Mouse (Mus musculus) limb, embryonic 10.5 days (tissue): ENCODE results near the gene Cit. TPM values are rescaled to one million over a fixed set of nuclear protein-coding genes. Genes with fewer than 3 reads are reported as not detected.

Experiments used
- DNase-seq: peaks from one replicate; pipeline ENCODE4 v3.0.0-alpha.2; 2017; ENCODE audit warnings: low spot score
- H3K27ac ChIP-seq: fragments of 300-500 bp; sonication (generic); 2 replicates; pipeline ENCODE4 v1.5.1; 2016; ENCODE audit warnings: mild to moderate bottlenecking
- H3K27me3 ChIP-seq: fragments of 300-500 bp; sonication (generic); 2 replicates; pipeline ENCODE4 v1.6.1; 2016; ENCODE audit warnings: low read depth, mild to moderate bottlenecking; ENCODE audit not compliant: poor library complexity, severe bottlenecking
- H3K36me3 ChIP-seq: fragments of 300-500 bp; sonication (generic); 2 replicates; pipeline ENCODE4 v1.6.1; 2016; ENCODE audit warnings: mild to moderate bottlenecking, moderate library complexity
- H3K4me1 ChIP-seq: fragments of 300-500 bp; sonication (generic); 2 replicates; pipeline ENCODE4 v1.6.1; 2016
- H3K4me3 ChIP-seq: fragments of 300-500 bp; sonication (generic); 2 replicates; pipeline ENCODE4 v1.5.1; 2016; ENCODE audit warnings: mild to moderate bottlenecking, moderate library complexity
- H3K9me3 ChIP-seq: fragments of 300-500 bp; sonication (generic); replicated peaks from 2 replicates; pipeline ENCODE4 v1.6.1; 2016; ENCODE audit warnings: mild to moderate bottlenecking
- WGBS: fragments of 180-500 bp; shearing (Covaris S2); methylation state at CpG from one replicate; pipeline ENCODE4 v1.1.7; 2016; 5-methylcytosine and 5-hydroxymethylcytosine counted together
- polyA plus RNA-seq: library from polyadenylated mRNA; unstranded; fragments of >200 nt; fragmentation: Nextera tagmentation; extraction: Ambion mirVana; gene quantifications from 2 replicates; pipeline ENCODE4 v1.2.1, GENCODE M21; 2016

The Cit gene
- polyA plus RNA-seq, 1 experiment from 2014 or later = 39.4 TPM

DNA sequence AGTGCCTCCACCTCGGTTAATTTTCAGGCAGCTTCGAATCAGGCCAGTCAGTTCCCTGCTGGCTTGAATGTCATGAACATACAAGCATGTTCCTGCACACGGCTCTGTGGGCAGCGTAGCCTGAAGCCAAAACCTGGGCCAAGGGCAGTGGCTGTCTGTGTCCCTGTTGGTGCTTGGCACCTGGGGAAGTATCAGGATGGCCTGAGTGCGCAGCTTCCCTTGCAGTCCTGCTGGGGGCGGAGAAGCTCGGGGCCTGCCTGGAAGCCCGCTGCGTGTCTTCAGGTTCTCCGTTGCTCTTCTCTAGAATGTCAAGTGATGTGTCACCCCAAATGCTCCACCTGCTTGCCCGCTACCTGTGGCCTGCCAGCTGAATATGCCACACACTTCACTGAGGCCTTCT is 140.0 kb downstream of the Cit start:
- H3K4me3 ChIP-seq = no peak overlapping the region
- H3K36me3 ChIP-seq = peaks cover 93% of the 10 kb centered on the region
- H3K9me3 ChIP-seq = no peaks in the 10 kb centered on the region
- no peaks in the 10 kb centered on the region for H3K4me1 ChIP-seq
- DNase-seq = no peak
- 98% methylated on average over 11 of the region's 11 CpGs for WGBS
- no peaks in the 10 kb centered on the region for H3K27me3 ChIP-seq
- H3K27ac ChIP-seq = no peak overlapping the region

DNA sequence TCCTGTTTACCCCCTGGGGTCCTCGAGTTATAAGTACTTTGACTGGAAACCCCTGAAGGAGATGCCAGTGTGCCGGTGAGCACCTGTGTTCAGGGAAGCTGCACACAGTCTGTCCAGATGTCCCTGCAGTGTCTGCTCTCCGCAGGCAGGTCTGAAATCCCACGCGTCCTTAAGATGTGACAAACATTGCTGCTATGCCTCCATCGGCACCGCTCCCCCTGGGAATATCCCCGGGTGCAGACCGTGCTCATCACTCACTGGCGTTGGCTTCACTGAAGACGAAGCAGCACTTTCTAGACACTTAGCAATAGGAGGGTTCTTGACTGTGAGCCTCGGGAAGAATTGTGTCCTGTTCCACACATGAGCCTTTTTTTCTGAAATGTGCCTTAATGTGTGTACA is 142.2 kb downstream of the Cit start:
- H3K4me3 ChIP-seq = no peak overlapping the region
- no peaks in the 10 kb centered on the region for H3K27me3 ChIP-seq
- H3K9me3 ChIP-seq = no peaks in the 10 kb centered on the region
- peaks cover 95% of the 10 kb centered on the region for H3K36me3 ChIP-seq
- no peaks in the 10 kb centered on the region for H3K4me1 ChIP-seq
- 93% methylated on average over 12 of the region's 12 CpGs for WGBS
- H3K27ac ChIP-seq = no peak overlapping the region
- no peak for DNase-seq

DNA sequence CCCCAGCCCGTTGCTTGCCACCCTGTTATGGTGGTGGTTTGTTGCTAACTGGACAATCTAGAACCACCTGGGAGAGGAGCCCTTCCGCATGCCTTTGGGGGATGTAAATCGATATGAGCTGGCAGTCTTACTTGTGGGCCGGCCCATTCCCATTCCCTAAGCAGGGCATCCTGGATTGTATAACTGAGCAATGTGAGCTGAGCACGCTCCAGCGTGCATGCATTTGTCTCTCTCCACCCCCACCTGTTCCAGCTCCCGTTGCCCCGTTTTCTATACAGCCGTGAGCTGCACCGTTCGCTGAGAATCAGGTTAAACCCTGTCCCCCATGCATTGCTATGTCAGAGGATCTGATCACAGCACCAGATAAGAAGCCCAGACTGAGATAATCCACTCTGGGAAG is 146.6 kb downstream of the Cit start:
- H3K9me3 ChIP-seq = no peaks in the 10 kb centered on the region
- no peaks in the 10 kb centered on the region for H3K27me3 ChIP-seq
- DNase-seq = no peak
- no peaks in the 10 kb centered on the region for H3K4me1 ChIP-seq
- 92% methylated on average over 11 of the region's 11 CpGs for WGBS
- H3K4me3 ChIP-seq = no peak overlapping the region
- H3K27ac ChIP-seq = no peak overlapping the region
- peaks cover 90% of the 10 kb centered on the region for H3K36me3 ChIP-seq

DNA sequence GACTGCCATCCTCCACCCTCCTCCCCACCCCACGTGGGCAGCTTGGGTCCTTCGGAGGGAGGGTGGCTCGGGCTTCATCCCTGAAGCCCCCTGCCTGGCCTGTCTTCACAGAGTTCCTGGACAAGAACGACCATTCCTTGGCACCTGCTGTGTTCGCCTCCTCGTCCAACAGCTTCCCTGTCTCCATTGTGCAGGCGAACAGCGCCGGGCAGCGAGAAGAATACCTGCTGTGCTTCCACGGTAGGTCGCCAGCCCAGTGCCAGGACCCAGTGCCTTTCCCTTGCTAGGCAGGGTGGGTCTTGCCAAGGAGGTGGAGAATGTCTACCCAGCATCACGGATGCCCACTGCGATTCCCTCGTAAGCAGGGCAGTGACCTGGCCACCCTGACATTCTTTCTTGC is 149.0 kb downstream of the Cit start:
- WGBS = 95% methylated on average over 15 of the region's 15 CpGs
- no peaks in the 10 kb centered on the region for H3K9me3 ChIP-seq
- DNase-seq = no peak
- H3K27ac ChIP-seq = no peak overlapping the region
- H3K4me1 ChIP-seq = no peaks in the 10 kb centered on the region
- H3K27me3 ChIP-seq = no peaks in the 10 kb centered on the region
- H3K4me3 ChIP-seq = no peak overlapping the region
- peaks cover 87% of the 10 kb centered on the region for H3K36me3 ChIP-seq

DNA sequence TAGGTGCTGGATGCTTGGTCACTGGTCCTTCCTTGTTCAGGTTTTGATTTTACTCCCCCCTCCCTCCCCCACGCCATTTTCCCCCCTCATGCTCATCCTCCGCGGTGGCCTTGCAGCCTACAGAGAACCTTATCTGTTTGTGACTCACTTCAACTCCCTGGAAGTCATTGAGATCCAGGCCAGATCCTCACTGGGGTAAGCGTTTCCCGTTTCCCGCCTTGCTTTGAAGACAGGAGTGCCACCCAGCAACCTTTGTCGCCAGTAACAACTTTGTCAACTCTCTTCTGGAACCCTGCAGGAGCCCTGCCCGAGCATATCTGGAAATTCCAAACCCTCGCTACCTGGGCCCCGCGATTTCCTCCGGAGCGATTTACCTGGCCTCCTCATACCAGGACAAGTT is 152.3 kb downstream of the Cit start:
- DNase-seq = no peak
- H3K9me3 ChIP-seq = no peaks in the 10 kb centered on the region
- peaks cover 81% of the 10 kb centered on the region for H3K36me3 ChIP-seq
- 78% methylated on average over 13 of the region's 13 CpGs for WGBS
- no peaks in the 10 kb centered on the region for H3K27me3 ChIP-seq
- H3K4me1 ChIP-seq = no peaks in the 10 kb centered on the region
- H3K4me3 ChIP-seq = no peak overlapping the region
- H3K27ac ChIP-seq = no peak overlapping the region

DNA sequence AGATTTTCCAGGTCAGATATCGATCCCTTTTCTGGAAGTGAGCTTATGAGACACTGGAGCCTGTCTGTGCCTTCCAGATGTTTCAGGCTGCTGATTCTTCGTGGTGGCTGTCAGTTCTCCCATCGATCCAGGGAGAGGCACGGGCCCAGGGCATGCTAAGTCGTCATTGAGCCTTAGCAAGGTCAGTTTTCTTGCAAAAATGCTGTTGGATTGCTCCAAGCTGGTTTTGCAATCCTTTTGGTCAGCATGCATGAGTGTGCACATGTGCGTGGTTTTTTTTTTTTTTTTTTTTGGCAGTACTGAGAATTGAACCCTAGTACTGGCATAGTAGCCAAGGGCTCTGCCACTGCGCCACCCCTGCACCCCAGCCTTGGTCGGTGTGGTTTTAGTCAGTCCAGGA is 158.1 kb downstream of the Cit start:
- Histone ChIP-seq H3K4me3 (no peak overlapping the region), H3K4me1 (peaks cover 6% of the 10 kb centered on the region), H3K27me3 (no peaks in the 10 kb centered on the region), H3K36me3 (peaks cover 60% of the 10 kb centered on the region), H3K27ac (no peak overlapping the region), H3K9me3 (no peaks in the 10 kb centered on the region)
- no peak for DNase-seq
- WGBS = 91% methylated on average over 8 of the region's 8 CpGs

DNA sequence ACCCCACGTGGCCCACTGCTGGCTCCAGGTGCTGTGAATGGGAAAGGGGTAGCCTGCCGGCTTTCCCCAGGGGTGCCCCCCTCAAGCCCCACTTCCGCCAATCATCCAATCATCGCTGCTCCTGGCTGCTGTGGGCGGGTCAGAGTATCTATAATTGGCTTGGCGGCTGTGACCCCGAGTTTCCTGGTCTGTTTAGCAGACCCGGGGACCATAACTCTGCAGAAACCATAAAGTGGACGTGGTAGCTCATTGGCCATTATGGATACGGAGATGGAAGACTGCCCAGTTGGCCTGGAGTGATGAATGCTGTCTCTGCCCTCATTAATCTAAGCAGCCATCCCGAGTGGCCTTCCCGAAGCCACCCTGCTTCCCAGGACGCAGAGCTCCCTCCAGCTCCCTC is 158.7 kb downstream of the Cit start:
- Histone ChIP-seq H3K4me1 (peaks cover 6% of the 10 kb centered on the region), H3K27ac (no peak overlapping the region), H3K9me3 (no peaks in the 10 kb centered on the region), H3K4me3 (no peak overlapping the region), H3K36me3 (peaks cover 57% of the 10 kb centered on the region), H3K27me3 (no peaks in the 10 kb centered on the region)
- WGBS = 39% methylated on average over 13 of the region's 13 CpGs
- no peak for DNase-seq

DNA sequence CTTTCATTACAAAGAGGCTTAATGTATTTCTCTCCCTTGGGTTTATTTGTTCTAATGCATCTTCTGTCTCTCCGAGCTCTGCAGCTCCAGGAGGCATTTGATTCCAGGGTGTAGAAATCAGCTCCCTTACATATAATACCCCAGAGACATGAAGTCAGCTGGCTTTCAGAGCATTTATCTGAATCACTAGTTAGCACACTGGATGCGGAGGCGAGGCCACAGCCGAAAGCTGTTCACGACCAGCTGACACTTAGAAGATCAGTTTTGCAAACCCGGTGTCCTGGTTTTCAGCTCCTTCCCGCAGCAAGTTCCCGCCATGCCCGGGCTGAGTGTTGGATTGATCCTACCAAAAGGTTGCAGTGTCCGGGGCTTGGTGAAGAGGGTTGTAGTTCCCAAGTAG is 159.2 kb downstream of the Cit start:
- H3K27me3 ChIP-seq = no peaks in the 10 kb centered on the region
- no peak for DNase-seq
- peaks cover 55% of the 10 kb centered on the region for H3K36me3 ChIP-seq
- H3K4me3 ChIP-seq = no peak overlapping the region
- H3K9me3 ChIP-seq = no peaks in the 10 kb centered on the region
- no peak overlapping the region for H3K27ac ChIP-seq
- peaks cover 6% of the 10 kb centered on the region for H3K4me1 ChIP-seq
- 93% methylated on average over 10 of the region's 10 CpGs for WGBS

DNA sequence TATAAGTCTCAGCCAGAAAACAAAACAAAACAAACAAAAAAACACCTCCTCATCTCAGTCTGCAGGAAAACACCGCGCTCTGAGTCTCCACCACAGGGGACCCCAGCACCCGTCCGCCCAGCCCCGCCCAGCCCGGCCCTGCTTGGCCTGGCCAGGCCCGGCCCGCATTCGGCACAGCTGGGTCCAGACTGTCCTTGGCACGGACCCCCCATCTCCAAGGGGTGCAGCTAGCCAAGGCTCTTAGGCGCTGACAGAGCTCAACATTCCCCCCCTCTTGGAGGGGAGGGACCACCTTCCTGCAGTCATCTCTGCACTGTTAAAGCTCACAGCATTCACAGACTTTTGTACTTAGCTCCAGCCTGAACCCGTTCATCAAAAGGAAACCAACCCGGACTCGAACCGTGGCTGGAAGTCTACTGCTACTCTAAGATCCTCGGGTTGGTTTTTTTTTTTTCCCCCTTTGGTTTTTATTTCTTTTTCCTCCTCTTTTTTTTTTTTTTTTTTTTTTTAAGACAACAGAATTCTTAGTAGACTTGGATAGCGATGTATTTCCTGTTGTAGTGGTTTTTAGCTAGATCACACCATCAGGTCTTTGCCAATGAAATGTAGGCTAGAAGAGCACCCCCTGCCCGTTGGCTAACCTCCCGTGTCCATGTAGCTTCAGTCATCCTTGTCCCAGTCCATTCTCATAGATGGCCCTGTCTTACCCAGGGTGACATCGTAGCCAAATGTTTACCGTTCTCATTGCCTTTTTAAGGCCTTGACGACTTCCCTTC is 161.4 kb downstream of the Cit start:
- no peak overlapping the region for H3K4me3 ChIP-seq
- no peaks in the 10 kb centered on the region for H3K27me3 ChIP-seq
- 67% methylated on average over 22 of the region's 22 CpGs for WGBS
- H3K4me1 ChIP-seq = peaks cover 6% of the 10 kb centered on the region
- H3K27ac ChIP-seq = no peak overlapping the region
- no peak for DNase-seq
- H3K36me3 ChIP-seq = peaks cover 33% of the 10 kb centered on the region
- H3K9me3 ChIP-seq = no peaks in the 10 kb centered on the region

DNA sequence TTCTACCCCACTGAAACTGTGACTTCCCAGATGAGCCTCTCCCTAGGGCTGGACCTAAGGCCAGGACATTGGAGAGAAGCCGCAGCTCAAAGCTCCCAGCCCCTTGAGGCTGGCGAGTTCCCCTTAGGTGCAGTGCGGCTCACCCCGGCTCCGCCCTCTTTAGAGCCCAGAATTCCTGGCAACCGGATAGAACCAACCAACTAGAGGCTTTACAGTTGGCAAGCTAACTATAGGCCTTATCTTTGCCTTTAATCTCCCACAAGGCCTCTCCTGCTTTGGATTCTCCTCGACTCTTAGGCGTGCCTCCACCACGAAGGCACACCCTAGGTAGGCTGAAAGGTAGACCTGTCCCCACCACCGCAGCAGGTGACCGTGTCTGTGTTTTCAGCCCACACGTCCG is 162.6 kb downstream of the Cit start:
- Histone ChIP-seq H3K27ac (no peak overlapping the region), H3K9me3 (no peaks in the 10 kb centered on the region), H3K27me3 (no peaks in the 10 kb centered on the region), H3K4me3 (no peak overlapping the region), H3K4me1 (peaks cover 6% of the 10 kb centered on the region), H3K36me3 (peaks cover 33% of the 10 kb centered on the region)
- 90% methylated on average over 13 of the region's 13 CpGs for WGBS
- DNase-seq = no peak

DNA sequence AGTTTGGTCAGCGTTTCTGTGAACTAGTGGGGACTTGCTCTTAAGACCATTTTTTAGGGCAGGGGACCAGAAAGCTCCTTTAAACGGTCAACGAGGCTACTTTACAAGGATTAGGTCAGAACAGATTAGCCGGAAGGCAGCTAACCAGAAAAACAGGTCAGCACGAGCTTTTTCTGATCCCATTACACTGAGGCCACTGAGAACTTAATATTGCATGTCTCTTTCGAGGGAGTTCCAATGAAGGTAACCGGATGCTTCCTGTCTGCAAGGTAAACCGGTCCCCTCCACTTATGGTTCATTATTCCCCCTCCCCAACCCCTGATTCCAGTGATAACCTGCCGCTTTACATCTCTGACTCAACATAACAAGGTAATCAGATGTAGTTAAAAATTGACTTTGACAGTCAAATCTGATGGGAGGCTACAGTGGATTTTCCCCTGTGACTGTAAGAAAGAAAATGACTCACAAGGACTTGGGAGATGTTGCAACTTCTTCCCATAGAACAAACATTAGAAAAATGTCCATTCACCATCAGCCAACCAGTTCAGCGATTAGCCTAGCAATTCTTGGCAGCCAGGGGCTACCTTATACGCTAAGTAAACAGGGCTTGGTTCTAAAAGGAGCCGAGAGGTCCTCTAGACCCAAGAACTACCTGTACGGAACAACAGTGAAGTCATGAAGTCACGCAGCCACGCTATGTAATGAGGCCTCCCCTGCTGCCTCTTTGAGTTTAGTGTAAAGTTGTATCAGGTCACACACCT is 164.2 kb downstream of the Cit start:
- no peak overlapping the region for H3K27ac ChIP-seq
- H3K9me3 ChIP-seq = no peaks in the 10 kb centered on the region
- no peaks in the 10 kb centered on the region for H3K27me3 ChIP-seq
- no peaks in the 10 kb centered on the region for H3K4me1 ChIP-seq
- H3K36me3 ChIP-seq = peaks cover 43% of the 10 kb centered on the region
- H3K4me3 ChIP-seq = no peak overlapping the region
- DNase-seq = no peak
- 83% methylated on average over 15 of the region's 15 CpGs for WGBS

DNA sequence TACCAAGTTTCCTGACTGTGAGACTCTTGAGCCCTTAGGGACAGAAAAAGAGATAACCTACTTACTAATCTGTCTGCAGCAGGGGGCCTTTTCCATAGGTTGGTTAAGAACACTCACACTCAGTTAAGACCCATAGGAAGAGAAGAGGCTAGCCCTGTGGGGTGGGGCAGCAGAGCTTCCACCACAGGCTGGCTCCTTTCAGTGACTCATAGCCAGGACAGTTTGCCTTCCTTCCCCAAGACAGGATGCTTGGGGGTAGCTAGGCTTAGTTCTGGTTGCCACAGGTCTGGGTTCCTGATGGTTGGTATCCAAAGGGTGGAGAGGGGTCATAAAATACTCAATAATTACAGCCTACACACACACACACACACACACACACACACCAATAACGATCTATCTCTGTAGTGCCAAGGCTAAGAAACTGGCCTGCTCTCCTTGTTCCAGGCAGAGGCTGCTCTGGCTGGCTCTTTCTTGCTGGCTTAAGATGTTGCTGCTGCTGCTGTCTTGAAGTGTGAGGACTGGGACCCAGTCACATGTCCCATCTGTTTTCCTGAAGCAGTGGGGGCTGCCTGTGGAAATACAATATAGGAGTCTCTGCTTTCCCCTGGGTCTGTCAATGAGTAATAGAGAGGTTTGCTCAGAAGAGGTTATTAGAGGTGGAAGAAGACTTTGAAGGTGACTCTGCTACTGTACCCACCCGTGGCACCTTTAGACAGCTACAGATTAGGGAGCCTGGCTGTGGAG is 165.0 kb downstream of the Cit start:
- no peak for DNase-seq
- no peak overlapping the region for H3K4me3 ChIP-seq
- H3K4me1 ChIP-seq = no peaks in the 10 kb centered on the region
- H3K27ac ChIP-seq = no peak overlapping the region
- WGBS = 72% methylated on average over 2 of the region's 2 CpGs
- no peaks in the 10 kb centered on the region for H3K9me3 ChIP-seq
- peaks cover 51% of the 10 kb centered on the region for H3K36me3 ChIP-seq
- no peaks in the 10 kb centered on the region for H3K27me3 ChIP-seq

DNA sequence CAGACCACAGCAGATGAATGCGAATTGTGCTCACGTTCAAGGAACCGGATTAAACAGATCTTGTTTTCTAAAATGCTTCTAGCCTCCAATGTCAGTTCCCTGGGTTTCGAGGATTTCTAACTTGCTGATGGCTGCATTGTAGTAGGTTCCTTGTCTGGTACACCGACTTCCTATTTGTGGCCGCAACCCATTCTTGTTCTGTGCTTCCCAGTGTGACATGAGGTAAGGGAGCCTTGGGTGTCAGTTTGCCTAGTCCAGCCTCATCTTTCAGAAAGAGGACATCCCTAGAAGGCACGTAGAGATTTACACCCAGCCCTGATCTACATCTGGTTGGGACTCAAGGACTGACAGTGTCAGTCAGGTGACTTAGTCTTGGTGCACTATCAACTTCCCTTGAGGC is 166.6 kb downstream of the Cit start:
- peaks cover 58% of the 10 kb centered on the region for H3K36me3 ChIP-seq

More for the DNA sequence above, 166.6 kb downstream of the Cit start:
- Histone ChIP-seq H3K27ac (no peak overlapping the region), H3K9me3 (no peaks in the 10 kb centered on the region), H3K4me3 (no peak overlapping the region), H3K27me3 (no peaks in the 10 kb centered on the region), H3K4me1 (no peaks in the 10 kb centered on the region)
- WGBS = 91% methylated on average over 7 of the region's 7 CpGs
- no peak for DNase-seq
